Mouse (Mus musculus) intestine, postnatal 0 days (tissue): ENCODE data around the gene Zwint. TPM values are rescaled to one million over a fixed set of nuclear protein-coding genes. Genes with fewer than 3 reads are reported as not detected.
A peak's percentile ranks its signal among the peaks of the same experiment; 100 is the strongest.

Experiments
- ATAC-seq: fragments of 200-750 bp; cut with Nextera tagmentation; 2 replicates; pipeline ENCODE4 v1.8.0; 2017; ENCODE audit warnings: mild to moderate bottlenecking, moderate TSS enrichment, moderate library complexity
- H3K27ac ChIP-seq: fragments of 300-500 bp; sonication (generic); 2 replicates; pipeline ENCODE4 v1.5.1; 2014; ENCODE audit warnings: mild to moderate bottlenecking, low read depth, low read length, moderate library complexity
- H3K27me3 ChIP-seq: fragments of 300-500 bp; sonication (generic); replicated peaks from 2 replicates; pipeline ENCODE4 v1.6.1; 2014; ENCODE audit warnings: low read length, mixed read lengths; ENCODE audit not compliant: control insufficient read depth, insufficient read depth
- H3K36me3 ChIP-seq: fragments of 300-500 bp; sonication (generic); 2 replicates; pipeline ENCODE4 v1.6.1; 2014; ENCODE audit warnings: mild to moderate bottlenecking, moderate library complexity; ENCODE audit not compliant: control insufficient read depth, insufficient read depth
- H3K4me1 ChIP-seq: fragments of 300-500 bp; sonication (generic); replicated peaks from 2 replicates; pipeline ENCODE4 v1.6.1; 2014; ENCODE audit warnings: antibody characterized with exemption, low read length, mixed read lengths; ENCODE audit not compliant: control insufficient read depth, insufficient read depth
- H3K4me2 ChIP-seq: fragments of 300-500 bp; sonication (generic); replicated peaks from 2 replicates; pipeline ENCODE4 v1.6.1; 2014; ENCODE audit warnings: low read depth, mild to moderate bottlenecking, moderate library complexity
- H3K4me3 ChIP-seq: fragments of 300-500 bp; sonication (generic); 2 replicates; pipeline ENCODE4 v1.5.1; 2014; ENCODE audit warnings: low read depth, low read length
- H3K9ac ChIP-seq: fragments of 300-500 bp; sonication (generic); 2 replicates; pipeline ENCODE4 v1.6.1; 2014; ENCODE audit warnings: mild to moderate bottlenecking, low read depth, low read length
- H3K9me3 ChIP-seq: fragments of 300-500 bp; sonication (generic); 2 replicates; pipeline ENCODE4 v1.6.1; 2016; ENCODE audit warnings: mixed run types; ENCODE audit not compliant: control insufficient read depth
- CTCF ChIP-seq: sonication (generic); IDR thresholded peaks from 2 replicates; pipeline ENCODE4 v1.5.1; 2016; ENCODE audit warnings: low read depth, mild to moderate bottlenecking, control low read depth, antibody characterized with exemption, moderate library complexity
- WGBS: fragments of 180-500 bp; shearing (Covaris S2); extraction: QIAGEN DNeasy Blood & Tissue Kit; methylation state at CpG from one replicate; pipeline ENCODE4 v1.1.7; 2014; 5-methylcytosine and 5-hydroxymethylcytosine counted together
- polyA plus RNA-seq: library from polyadenylated mRNA; unstranded; fragments of >200 nt; fragmentation: Nextera tagmentation; extraction: Ambion mirVana; gene quantifications from 2 replicates; pipeline ENCODE4 v1.2.1, GENCODE M21; 2015

The Zwint gene
- 90.9 and 104 TPM in 2 replicates for polyA plus RNA-seq

- peak within 1 kb of the TSS; percentile 70 for H3K9ac ChIP-seq
- H3K36me3 ChIP-seq: peaks cover 24% of the 10 kb centered on the region
- H3K27ac ChIP-seq: peak within 1 kb of the TSS; percentile 88
- TF ChIP-seq CTCF: no peak
- ATAC-seq: peak; percentile 99
- H3K4me3 ChIP-seq: peak within 1 kb of the TSS; percentile 83
- peaks cover 18% of the 10 kb centered on the region for H3K27me3 ChIP-seq
- H3K4me1 ChIP-seq: no peaks in the 10 kb centered on the region
- 3% methylated on average over 36 of the region's 36 CpGs for WGBS
- H3K4me2 ChIP-seq: peak within 1 kb of the TSS; percentile 78
- H3K9me3 ChIP-seq: no peaks in the 10 kb centered on the region
These were observed at the start of gene Zwint for GRCm38 (mm10) chr10:72654270-72655016. TSS of gene Zwint (plus strand) at chr10:72654845.

- H3K9me3 ChIP-seq: no peaks in the 10 kb centered on the region
- TF ChIP-seq CTCF: no peak
- H3K27me3 ChIP-seq: no peaks in the 10 kb centered on the region
- no peaks in the 10 kb centered on the region for H3K36me3 ChIP-seq
- no peak overlapping the region for H3K9ac ChIP-seq
- WGBS: 86% methylated on average over 5 of the region's 5 CpGs
- no peak for ATAC-seq
- no peak overlapping the region for H3K4me3 ChIP-seq
- no peak overlapping the region for H3K27ac ChIP-seq
- H3K4me2 ChIP-seq: no peak overlapping the region
- H3K4me1 ChIP-seq: no peaks in the 10 kb centered on the region
These were observed 41.3 kb upstream of the Zwint start for GRCm38 (mm10) chr10:72613125-72613915.

- ATAC-seq: no peak
- no peak for TF ChIP-seq CTCF
- WGBS: 45% methylated on average over 2 of the region's 2 CpGs
- Histone ChIP-seq H3K36me3 (no peaks in the 10 kb centered on the region), H3K27me3 (no peaks in the 10 kb centered on the region), H3K4me3 (no peak overlapping the region), H3K4me1 (no peaks in the 10 kb centered on the region), H3K27ac (no peak overlapping the region), H3K9me3 (no peaks in the 10 kb centered on the region), H3K4me2 (no peak overlapping the region), H3K9ac (no peak overlapping the region)
These were observed 38.5 kb upstream of the Zwint start for GRCm38 (mm10) chr10:72616153-72616552.

GRCm38 (mm10) chr10:72620527-72620926 is 34.1 kb upstream of the Zwint start:
- Histone ChIP-seq H3K4me2 (no peak overlapping the region), H3K4me3 (no peak overlapping the region), H3K9ac (no peak overlapping the region), H3K27ac (no peak overlapping the region), H3K4me1 (no peaks in the 10 kb centered on the region), H3K9me3 (no peaks in the 10 kb centered on the region), H3K36me3 (no peaks in the 10 kb centered on the region), H3K27me3 (no peaks in the 10 kb centered on the region)
- no peak for TF ChIP-seq CTCF
- WGBS: 44% methylated on average over 2 of the region's 2 CpGs
- no peak for ATAC-seq

DNA sequence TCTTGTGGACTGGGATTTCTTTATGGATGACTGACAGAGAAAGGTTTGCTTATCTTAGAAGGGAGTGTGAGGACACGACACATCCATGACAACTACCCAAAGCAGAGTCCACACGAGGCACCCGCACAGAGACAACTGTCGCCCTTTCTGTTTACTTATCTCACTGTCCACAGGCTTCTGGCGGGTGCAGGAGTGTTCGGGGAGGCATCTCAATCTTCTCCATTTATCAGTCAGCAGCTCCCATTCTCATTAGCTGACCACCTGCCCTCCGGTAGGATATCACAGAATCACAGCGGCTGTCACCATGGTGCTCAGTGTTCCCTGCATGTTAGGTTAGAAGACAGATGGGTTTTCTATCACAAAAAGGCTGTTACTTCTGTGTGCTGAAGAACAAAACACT is 31.1 kb upstream of the Zwint start:
- Histone ChIP-seq H3K9ac (no peak overlapping the region), H3K4me1 (no peaks in the 10 kb centered on the region), H3K9me3 (no peaks in the 10 kb centered on the region), H3K27ac (no peak overlapping the region), H3K36me3 (no peaks in the 10 kb centered on the region), H3K4me3 (no peak overlapping the region), H3K4me2 (no peak overlapping the region), H3K27me3 (no peaks in the 10 kb centered on the region)
- ATAC-seq: no peak
- TF ChIP-seq CTCF: no peak
- WGBS: 48% methylated on average over 8 of the region's 8 CpGs

- Histone ChIP-seq H3K9ac (no peak overlapping the region), H3K27ac (no peak overlapping the region), H3K4me1 (no peaks in the 10 kb centered on the region), H3K27me3 (peaks cover 9% of the 10 kb centered on the region), H3K4me2 (no peak overlapping the region), H3K9me3 (no peaks in the 10 kb centered on the region), H3K36me3 (no peaks in the 10 kb centered on the region), H3K4me3 (no peak overlapping the region)
- no peak for ATAC-seq
- 10% methylated on average over 5 of the region's 5 CpGs for WGBS
- TF ChIP-seq CTCF: no peak
These were observed 20.5 kb upstream of the Zwint start for GRCm38 (mm10) chr10:72634125-72634524.
